Mouse (Mus musculus) C2C12 (cell line): ENCODE data around the gene Ankrd13a. TPM values are rescaled to one million over a fixed set of nuclear protein-coding genes. Genes with fewer than 3 reads are reported as not detected.
"Not testable (repeated sequence)": the region's sequence is repeated elsewhere in the genome, so short reads cannot be mapped to it uniquely, and the experiment has no call there.

Experiments
- H3K27me3 ChIP-seq: one replicate; pipeline ENCODE4 v1.6.1; 2011; ENCODE audit not compliant: control insufficient read depth, insufficient read depth, insufficient read length
- H3K36me3 ChIP-seq: one replicate; pipeline ENCODE4 v1.6.1; 2011; ENCODE audit not compliant: control insufficient read depth, insufficient read depth
- H3K4me3 ChIP-seq: one replicate; pipeline ENCODE4 v1.5.1; 2011; ENCODE audit warnings: mild to moderate bottlenecking, control low read depth; ENCODE audit not compliant: poor library complexity, insufficient read depth, severe bottlenecking
- H3K79me2 ChIP-seq: one replicate; pipeline ENCODE4 v1.6.1; 2011; ENCODE audit not compliant: control insufficient read depth, insufficient read depth
- H3K79me3 ChIP-seq: one replicate; pipeline ENCODE4 v1.6.1; 2011; ENCODE audit warnings: low read depth, control low read depth
- H3ac ChIP-seq: one replicate; pipeline ENCODE3; 2011; ENCODE audit warnings: low read depth; ENCODE audit not compliant: control insufficient read depth, insufficient read length
- CEBPB ChIP-seq: IDR thresholded peaks from one replicate; pipeline ENCODE4 v1.6.1; 2011; ENCODE audit warnings: low read depth, mild to moderate bottlenecking, control low read depth, moderate library complexity
- CTCF ChIP-seq: IDR thresholded peaks from one replicate; pipeline ENCODE4 v1.5.1; 2011; ENCODE audit not compliant: control insufficient read depth, insufficient read depth, insufficient read length
- FOSL1 ChIP-seq: IDR thresholded peaks from one replicate; pipeline ENCODE4 v1.8.0; 2011; ENCODE audit warnings: mild to moderate bottlenecking, low read length; ENCODE audit not compliant: poor library complexity, insufficient read depth, severe bottlenecking
- MAX ChIP-seq: IDR thresholded peaks from one replicate; pipeline ENCODE4 v1.6.1; 2011; ENCODE audit warnings: mild to moderate bottlenecking, control low read depth
- MYOD1 ChIP-seq: IDR thresholded peaks from one replicate; pipeline ENCODE4 v1.6.1; 2011; ENCODE audit warnings: low read depth; ENCODE audit not compliant: control insufficient read depth, insufficient read length
- MYOG ChIP-seq: IDR thresholded peaks from one replicate; pipeline ENCODE4 v1.6.1; 2011; ENCODE audit not compliant: control insufficient read depth, insufficient read length; ENCODE audit errors: extremely low read depth
- USF1 ChIP-seq: IDR thresholded peaks from one replicate; pipeline ENCODE4 v1.6.1; 2011; ENCODE audit warnings: low read depth, mild to moderate bottlenecking, control low read depth, moderate library complexity
- microRNA-seq: library from miRNA; unstranded; fragments of <30 nt; microRNA quantifications from one replicate; pipeline ENCODE4, GENCODE M21; 2019; ENCODE audit warnings: borderline microRNAs expressed
- polyA plus RNA-seq: library from polyadenylated mRNA; unstranded; fragments of >200 nt; fragmentation: generic; extraction: Trizol; gene quantifications from one replicate; pipeline ENCODE4 v1.2.1, GENCODE M21; 2012; ENCODE audit warnings: missing spikeins

Ankrd13a gene
- polyA plus RNA-seq, 1 experiment: 55.2 TPM

DNA sequence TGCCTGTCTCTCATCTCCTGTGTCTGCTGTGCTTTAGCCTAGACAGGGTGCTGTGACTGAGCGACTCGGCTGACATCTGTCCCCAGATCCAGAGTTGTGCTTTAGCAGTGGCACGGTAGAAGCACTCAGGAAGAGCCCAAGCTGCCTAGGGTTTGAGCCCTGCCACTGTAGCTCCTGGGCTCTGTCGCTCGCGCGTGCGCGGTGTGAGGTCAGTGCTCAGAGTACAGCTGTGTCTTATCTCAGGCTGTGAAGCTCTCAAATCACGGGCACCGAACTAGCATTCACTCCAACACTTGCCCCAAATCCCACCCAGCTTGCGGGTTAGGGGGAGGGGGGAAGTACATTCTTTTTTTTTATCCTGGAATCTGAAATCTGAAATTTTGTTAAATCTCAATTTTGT lies 62.4 kb downstream of the Ankrd13a start:
- Histone ChIP-seq H3ac (no peak overlapping the region), H3K79me2 (no peaks in the 10 kb centered on the region), H3K36me3 (no peaks in the 10 kb centered on the region), H3K4me3 (no peak overlapping the region), H3K27me3 (no peaks in the 10 kb centered on the region), H3K79me3 (no peaks in the 10 kb centered on the region)
- TF ChIP-seq MAX (no peak), MYOG (no peak), CTCF (no peak), USF1 (no peak), MYOD1 (no peak), CEBPB (no peak), FOSL1 (no peak)

GRCm38 (mm10) chr5:114840481-114840880 lies 66.0 kb downstream of the Ankrd13a start:
- not testable (repeated sequence) for H3ac ChIP-seq, H3K79me3 ChIP-seq, H3K27me3 ChIP-seq, H3K79me2 ChIP-seq, H3K36me3 ChIP-seq, H3K4me3 ChIP-seq
- peak; percentile 10 for TF ChIP-seq MYOD1

GRCm38 (mm10) chr5:114842155-114842554 lies 67.7 kb downstream of the Ankrd13a start:
- not testable (repeated sequence) for H3K27me3 ChIP-seq, H3K4me3 ChIP-seq, H3ac ChIP-seq, H3K79me2 ChIP-seq, H3K36me3 ChIP-seq, H3K79me3 ChIP-seq
- TF ChIP-seq MYOD1: peak; percentile 74

- Histone ChIP-seq H3K79me3 (no peaks in the 10 kb centered on the region), H3ac (no peak overlapping the region), H3K36me3 (no peaks in the 10 kb centered on the region), H3K79me2 (no peaks in the 10 kb centered on the region), H3K27me3 (no peaks in the 10 kb centered on the region), H3K4me3 (no peak overlapping the region)
- TF ChIP-seq MAX: no peak
- no peak for TF ChIP-seq MYOD1
- no peak for TF ChIP-seq FOSL1
- no peak for TF ChIP-seq CEBPB
Observed at GRCm38 (mm10) chr5:114842674-114843073, 68.2 kb downstream of the Ankrd13a start.

GRCm38 (mm10) chr5:114844371-114844770 lies 69.9 kb downstream of the Ankrd13a start:
- not testable (repeated sequence) for H3K4me3 ChIP-seq, H3K36me3 ChIP-seq, H3K79me2 ChIP-seq, H3ac ChIP-seq, H3K79me3 ChIP-seq, H3K27me3 ChIP-seq

DNA sequence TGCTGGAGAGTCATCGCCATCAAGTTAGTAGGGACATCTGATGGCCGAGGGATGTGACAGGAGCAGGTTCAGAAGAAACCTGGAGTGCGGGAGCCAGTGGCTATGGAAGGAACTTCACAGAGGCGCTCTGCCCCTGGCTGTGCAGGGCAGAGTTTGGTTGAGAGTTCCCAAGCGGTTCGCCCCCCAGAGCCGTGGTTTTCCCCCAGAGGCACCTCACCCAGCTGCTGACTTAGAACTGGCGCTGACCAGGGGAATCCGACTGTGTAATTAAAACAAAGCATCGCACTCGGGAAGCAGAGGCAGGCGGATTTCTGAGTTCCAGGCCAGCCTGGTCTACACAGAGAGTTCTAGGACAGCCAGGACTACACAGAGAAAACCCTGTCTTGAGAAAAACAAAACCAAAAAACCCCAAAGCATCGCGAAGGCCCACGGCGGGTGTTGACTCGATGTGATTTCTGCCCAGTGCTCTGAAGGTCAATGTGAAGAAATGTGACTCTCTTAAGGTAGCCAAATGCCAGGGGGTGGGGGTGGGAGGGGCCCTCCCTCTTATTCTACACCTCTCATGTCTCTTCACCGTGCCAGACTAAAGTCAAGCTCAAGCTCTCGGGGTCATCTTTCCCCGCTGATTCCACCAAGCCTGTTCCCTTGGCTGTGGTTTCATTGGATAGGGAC lies 77.2 kb downstream of the Ankrd13a start:
- TF ChIP-seq CEBPB (no peak), MYOG (no peak), CTCF (no peak), USF1 (no peak), MYOD1 (no peak), MAX (no peak), FOSL1 (no peak)
- no peaks in the 10 kb centered on the region for H3K79me3 ChIP-seq
- H3K27me3 ChIP-seq: peaks cover 9% of the 10 kb centered on the region
- H3K4me3 ChIP-seq: no peak overlapping the region
- H3K79me2 ChIP-seq: no peaks in the 10 kb centered on the region
- H3K36me3 ChIP-seq: no peaks in the 10 kb centered on the region
- H3ac ChIP-seq: no peak overlapping the region

DNA sequence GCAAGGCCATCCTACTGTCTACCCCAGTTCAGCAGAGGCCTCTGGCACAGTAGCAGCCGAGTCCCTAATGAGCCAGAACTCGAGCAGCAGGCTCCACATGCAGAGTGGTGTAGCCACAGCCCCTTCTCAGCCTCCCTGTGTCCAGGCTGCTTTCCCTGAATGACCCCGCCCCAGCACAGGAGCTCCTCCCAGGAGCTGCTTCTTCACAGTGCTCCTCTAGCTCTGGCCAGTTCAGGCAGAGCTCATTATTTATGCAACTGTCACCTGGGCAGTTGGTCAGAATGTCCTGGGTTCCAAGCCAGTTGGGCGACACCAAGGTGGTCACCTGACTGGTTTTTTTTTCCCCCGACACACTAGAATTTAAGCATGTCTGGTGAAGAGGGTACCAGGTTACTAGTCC lies 78.9 kb downstream of the Ankrd13a start, which contains the start of gene 4930519G04Rik:
Gene 4930519G04Rik, plus strand, starts transcription at position 301 of the 400 bp plus-strand sequence.
- not testable (repeated sequence) for H3K4me3 ChIP-seq, H3K27me3 ChIP-seq, H3ac ChIP-seq, H3K79me3 ChIP-seq, H3K36me3 ChIP-seq, H3K79me2 ChIP-seq

Small RNA genes within 50 kb of the gene (microRNA-seq; reads per million reads assigned to microRNA genes)
- gene Mir6240: 10.4 reads per million, percentile 60 among the genes with 10 or more reads in this experiment

Other genes with a start within 250 kb of the Ankrd13a start
- gene Fam222a, start 206.7 kb upstream of the Ankrd13a start, polyA plus RNA-seq: 0.06 TPM
- gene Trpv4, start 116.3 kb upstream of the Ankrd13a start, polyA plus RNA-seq: 0.55 TPM
- 53.8 TPM for gene Gltp, start 83.7 kb upstream of the Ankrd13a start, polyA plus RNA-seq
- 5.8 TPM for gene Tchp, start 66.9 kb upstream of the Ankrd13a start, polyA plus RNA-seq
- 19.5 TPM for gene Git2, start 840 bp downstream of the Ankrd13a start, polyA plus RNA-seq
- 34.7 TPM for gene 1500011B03Rik, start 48.8 kb downstream of the Ankrd13a start, polyA plus RNA-seq
- gene 4930519G04Rik, start 79.0 kb downstream of the Ankrd13a start, polyA plus RNA-seq: not detected
- gene Gm9936, start 84.0 kb downstream of the Ankrd13a start, polyA plus RNA-seq: not detected
- 0.40 TPM for gene Oasl2, start 122.3 kb downstream of the Ankrd13a start, polyA plus RNA-seq
- 0.07 TPM for gene Oasl1, start 148.6 kb downstream of the Ankrd13a start, polyA plus RNA-seq
- gene 2210016L21Rik, start 167.5 kb downstream of the Ankrd13a start, polyA plus RNA-seq: 20.6 TPM
- 0.04 TPM for gene Hnf1a, start 196.4 kb downstream of the Ankrd13a start, polyA plus RNA-seq
- 24.5 TPM for gene Sppl3, start 236.5 kb downstream of the Ankrd13a start, polyA plus RNA-seq